Mouse (Mus musculus) gastrocnemius, postnatal 14 days (tissue): ENCODE results near the gene Spata21. TPM values are rescaled to one million over a fixed set of nuclear protein-coding genes. Genes with fewer than 3 reads are reported as not detected.

Experiments
- DNase-seq: peaks from one replicate; pipeline ENCODE4 v3.0.0; 2021; ENCODE audit warnings: mixed read lengths
- intact Hi-C: fragments of 180-260 bp; cut with DNase I; formaldehyde crosslinking; loops from one replicate; pipeline ENCODE4 v1.15.1; 2025; ENCODE audit warnings: low total_unique reads
- total RNA-seq, 2 experiments: library from RNA; stranded (reverse); gene quantifications; 2 replicates each; pipeline ENCODE4 v1.2.3; 2021

Gene Spata21
- total RNA-seq, 2 experiments from 2014 or later = not detected

DNA sequence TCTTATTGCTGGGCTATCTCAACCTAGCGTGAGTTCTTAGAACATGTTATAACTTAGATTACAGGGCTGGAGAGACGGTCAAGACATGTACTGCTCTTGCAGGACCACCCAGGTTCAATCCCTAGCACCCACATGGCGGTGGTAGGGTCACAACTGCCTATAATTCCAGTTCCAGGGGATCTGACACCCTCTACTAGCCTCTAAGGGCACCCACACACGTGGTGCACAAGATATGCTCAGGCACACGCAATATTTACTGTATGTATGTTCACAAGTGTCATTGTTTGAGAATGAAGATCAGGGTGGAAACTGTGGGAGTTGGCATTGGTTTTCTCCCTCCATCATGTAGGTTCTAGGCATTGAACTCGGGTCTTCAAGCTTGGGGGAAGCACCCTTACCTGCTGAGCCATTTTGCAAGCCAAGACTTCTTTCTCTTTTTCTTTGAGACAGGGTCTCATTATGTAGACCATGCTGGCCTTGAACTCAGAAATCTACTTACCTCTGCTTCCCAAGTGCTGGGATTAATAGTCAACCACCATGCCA is 58.4 kb downstream of the Spata21 start:
- no peak for DNase-seq
- intact Hi-C loops = loop anchor here (10.0 kb wide), 2 partner anchors 68 to 118 kb away; partner anchors contain the start of gene Rsg1

DNA sequence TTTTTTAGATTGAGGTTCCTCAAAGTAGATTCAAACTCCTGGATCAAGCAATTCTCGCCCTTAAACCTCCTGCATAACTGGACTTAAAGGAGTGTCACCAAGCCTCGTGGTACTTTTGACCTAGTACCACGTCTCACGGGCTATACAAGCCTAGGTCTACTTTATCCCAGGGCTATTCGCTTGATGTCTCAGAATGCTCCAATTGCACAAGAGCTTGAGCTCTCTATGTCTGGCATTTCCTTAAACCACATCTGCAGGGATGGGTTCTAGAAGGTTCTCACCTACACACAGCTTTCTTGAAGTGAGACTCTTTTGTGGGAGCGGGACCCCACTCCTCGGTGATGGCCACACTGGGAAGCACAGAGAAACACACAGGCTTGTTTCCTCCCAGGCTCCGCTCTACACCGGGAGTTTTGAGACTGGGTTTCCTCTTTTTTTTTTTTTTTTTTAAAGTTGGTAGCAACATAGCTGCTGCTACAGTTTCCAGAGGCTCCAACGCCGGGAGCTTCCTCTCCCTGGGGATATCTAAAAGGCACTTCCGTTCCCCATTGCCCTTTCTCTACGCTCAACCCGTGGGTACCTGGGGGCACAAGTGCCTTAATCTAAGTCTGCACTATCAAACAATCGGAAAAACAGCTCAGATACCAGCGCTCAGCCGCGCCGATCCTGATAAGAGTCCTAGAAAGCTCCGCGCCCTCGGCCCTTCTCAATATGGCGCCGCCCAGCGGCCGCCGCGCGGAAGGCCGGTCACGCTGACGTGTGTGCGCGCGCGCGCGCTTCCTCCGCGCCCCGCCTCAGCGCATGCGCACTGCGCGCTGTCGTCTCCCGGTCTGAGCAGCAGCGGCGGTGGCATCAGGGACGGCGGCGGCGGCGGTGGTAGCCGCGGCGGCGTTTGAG is 59.2 kb downstream of the Spata21 start, which contains the start of gene Fbxo42:
TSS of gene Fbxo42 (plus strand) at position 802 of the 897 bp plus-strand sequence.
- intact Hi-C loops = loop anchor here (10.0 kb wide), 2 partner anchors 67 to 117 kb away; partner anchors contain the start of gene Rsg1
- DNase-seq = peak; percentile 93

DNA sequence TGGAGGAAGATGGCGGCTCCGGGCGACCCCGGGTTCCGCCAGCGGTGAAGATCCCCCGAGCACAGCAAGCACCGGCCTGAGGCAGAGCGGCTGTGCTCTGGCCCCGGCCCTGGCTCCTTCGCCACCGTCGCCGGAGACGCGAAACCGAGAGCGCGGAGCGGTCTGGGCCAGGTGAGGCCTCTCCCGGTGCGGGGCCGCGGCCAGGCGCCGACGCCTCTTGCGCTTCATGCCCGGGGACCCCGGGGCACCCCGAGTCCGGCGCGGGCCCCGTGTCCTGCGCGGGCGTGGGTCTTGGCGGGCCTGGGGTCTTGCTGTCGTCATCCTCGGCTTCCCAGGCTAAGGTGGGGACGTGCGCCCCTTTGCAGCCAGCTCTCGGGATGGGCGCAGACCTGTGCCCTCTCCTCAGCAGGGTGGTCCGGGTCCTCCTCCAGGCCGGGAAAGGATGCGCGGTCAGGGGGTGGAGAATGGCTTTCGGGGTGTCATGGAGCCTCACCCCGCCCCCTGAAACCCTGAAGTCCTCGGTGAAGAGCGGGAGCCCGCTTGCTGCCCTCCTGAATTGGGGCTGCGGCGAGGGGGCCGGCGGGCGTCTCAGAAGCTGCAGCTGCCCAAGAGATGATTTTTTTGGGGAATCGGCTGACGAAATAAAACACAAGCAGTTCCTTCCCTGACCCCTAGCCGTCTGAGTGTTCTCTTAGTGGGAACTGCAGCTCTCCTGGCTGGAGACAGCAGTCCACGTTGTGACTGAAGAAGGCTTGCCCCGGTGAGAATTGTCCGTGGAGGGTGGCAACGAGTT is 60.1 kb downstream of the Spata21 start:
- peak; percentile 36 for DNase-seq
- intact Hi-C loops = loop anchor here (10.0 kb wide), 2 partner anchors 67 to 117 kb away; partner anchors contain the start of gene Rsg1

DNA sequence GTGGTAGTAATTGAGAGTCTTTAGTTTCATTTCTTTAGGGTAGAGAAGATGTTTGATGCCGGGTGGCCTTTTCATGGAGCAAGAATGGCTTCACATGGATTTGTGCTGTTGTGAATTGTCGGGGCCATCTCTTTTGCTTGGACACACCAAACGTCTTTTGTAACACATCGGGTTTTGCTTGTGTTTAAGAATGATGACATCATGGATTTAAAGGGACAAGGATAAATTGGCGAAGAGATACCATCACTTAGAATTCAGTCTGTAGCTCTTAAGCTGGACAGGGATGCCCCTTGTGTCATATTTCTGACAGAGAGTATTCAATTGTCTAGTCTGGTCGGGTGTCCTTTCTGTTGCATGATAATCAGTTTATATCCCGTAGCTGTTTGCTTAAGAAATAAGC is 61.0 kb downstream of the Spata21 start:
- intact Hi-C loops = loop anchor here (10.0 kb wide), 2 partner anchors 66 to 116 kb away; partner anchors contain the start of gene Rsg1

DNA sequence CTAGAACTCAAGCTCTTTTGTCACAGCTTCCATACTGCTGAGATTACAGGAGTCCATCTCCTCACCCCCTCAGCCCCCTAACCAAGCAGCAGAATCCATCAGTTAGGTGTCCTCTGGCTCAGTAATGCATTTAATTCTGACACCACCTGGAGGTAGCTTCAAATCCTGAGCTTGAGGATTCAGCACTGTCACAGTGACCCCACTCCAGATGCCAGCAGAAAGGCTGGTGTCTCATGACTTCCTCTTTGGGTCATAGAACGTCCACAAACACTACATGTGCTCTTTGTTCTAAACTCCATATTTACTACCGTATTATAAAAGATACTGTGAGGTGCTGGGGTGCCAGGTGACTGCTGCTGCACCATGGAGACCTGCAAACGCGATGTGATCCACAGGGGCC is 69.4 kb downstream of the Spata21 start:
- intact Hi-C loops = no loop called here
- DNase-seq = no peak

More for the DNA sequence above, 61.0 kb downstream of the Spata21 start:
- DNase-seq = no peak

DNA sequence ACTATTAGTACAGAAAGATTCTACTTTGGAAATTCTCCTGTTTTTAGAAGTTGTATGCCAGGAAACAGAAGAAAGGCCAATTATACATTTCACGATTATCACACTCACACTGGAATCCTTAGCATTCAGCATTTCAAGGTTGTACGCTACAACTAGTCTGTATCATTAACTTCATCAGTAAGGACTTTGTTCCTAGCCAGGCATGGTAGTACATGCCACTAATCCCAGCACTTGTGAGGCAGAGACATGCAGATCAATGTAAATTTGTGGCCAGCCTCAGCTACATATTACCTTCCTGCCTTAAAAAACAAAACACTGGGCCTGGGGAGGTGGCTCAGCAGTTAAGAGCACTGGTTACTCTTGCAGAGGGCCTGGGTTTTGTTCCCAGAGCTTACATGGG is 70.5 kb downstream of the Spata21 start:
- DNase-seq = no peak
- intact Hi-C loops = no loop called here

DNA sequence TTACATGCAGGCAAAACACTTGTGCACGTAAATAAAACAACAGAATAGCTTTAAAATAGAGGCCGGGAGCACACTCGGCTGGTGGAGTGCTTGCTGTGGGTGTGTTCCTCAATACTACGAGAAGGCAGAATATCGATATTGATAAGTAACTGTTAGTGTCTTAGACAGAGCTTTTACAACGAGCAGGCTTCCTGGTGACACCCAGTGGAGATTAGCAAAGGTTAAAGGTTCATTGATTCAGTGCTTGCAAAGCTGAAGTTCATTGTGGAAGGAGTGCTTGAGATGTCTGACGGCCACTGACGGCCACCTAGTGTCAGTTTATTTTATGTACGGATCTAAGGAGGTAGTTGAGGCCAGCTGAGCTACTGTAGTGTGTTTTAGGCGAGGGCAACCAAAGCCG is 71.0 kb downstream of the Spata21 start:
- DNase-seq = no peak
- intact Hi-C loops = no loop called here

DNA sequence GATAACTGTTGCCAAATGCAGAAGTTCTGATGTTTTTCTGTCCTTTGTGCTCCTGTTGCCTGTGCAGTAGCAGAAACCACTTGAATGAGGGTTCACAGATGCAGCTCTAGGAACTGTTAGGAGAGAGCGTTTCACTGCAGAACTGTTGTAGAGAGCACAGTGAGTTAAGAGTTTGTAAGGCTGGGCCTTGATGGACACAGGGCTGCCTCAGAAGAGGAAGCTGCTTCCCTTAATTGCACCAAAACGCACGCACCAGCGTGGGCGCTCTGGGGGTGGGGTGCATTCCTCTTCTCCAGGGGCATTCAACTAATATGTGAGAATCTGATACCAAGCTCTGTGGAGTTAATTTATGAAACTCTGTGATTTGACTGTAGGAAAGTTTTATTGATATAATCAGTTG is 71.5 kb downstream of the Spata21 start:
- intact Hi-C loops = no loop called here
- DNase-seq = no peak

DNA sequence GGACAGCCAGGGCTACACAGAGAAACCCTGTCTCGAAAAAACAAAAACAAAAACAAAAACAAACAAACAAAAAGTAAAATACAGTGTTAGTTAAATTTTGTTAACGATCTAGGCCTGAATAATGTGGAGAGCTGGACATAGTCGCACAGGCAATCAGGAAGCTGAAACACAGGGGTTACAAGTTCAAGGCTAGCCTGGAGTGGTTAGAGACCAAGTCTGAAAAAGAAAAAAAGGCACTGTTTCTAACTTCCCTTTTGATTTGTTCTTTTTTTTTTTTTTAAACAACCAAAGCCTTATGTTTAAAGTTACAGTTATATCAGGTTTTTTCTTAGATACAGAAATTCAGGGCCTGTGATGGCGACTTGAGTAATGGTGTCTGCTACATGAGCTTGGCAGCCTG is 72.1 kb downstream of the Spata21 start:
- intact Hi-C loops = no loop called here
- no peak for DNase-seq

DNA sequence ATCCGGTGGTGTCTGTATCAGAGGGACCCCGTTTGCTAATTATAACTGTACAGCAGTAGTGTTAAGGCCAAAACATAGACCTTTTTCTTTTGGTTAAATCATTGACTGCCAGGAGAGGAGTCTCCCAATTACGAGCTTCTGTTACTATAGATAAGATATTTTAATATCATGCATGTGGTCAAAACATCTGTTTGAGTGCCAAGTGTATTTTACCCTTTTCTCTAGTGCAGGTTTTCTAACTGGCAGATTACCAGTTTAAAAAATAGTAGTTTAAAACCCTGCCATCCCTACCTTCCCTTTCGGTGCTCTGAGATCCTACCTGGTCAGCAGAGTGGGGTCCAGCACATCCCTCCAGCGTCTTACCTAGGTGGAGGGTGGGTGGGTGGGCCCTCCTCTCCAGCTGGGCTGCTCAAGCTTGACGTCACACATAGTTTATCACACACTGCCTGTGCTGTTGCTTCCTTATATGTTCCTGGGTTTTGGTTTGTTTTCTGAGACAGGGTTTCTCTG is 73.6 kb downstream of the Spata21 start:
- no peak for DNase-seq
- intact Hi-C loops = no loop called here

Other genes with a start within 250 kb of the Spata21 start
- under 1 TPM; 0.07 to 0.08 TPM for gene Padi1, start 242.6 kb upstream of the Spata21 start, total RNA-seq
- 100 to 1,000 TPM; 101 to 150 TPM for gene Padi2, start 182.0 kb upstream of the Spata21 start, total RNA-seq
- gene Sdhb, start 127.1 kb upstream of the Spata21 start, total RNA-seq = 100 to 1,000 TPM; 480 to 609 TPM
- 10 to 100 TPM; 16.1 to 17.0 TPM for gene Atp13a2, start 101.5 kb upstream of the Spata21 start, total RNA-seq
- 10 to 100 TPM; 33.9 to 47.3 TPM for gene Mfap2, start 77.9 kb upstream of the Spata21 start, total RNA-seq
- 1 to 10 TPM; 2.6 to 4.0 TPM for gene Crocc, start 27.8 kb upstream of the Spata21 start, total RNA-seq
- gene Necap2, start 10.0 kb upstream of the Spata21 start, total RNA-seq = 10 to 100 TPM; 19.9 to 21.7 TPM
- gene Szrd1, start 51.4 kb downstream of the Spata21 start, total RNA-seq = 100 to 1,000 TPM; 161 to 166 TPM
- gene Fbxo42, start 59.6 kb downstream of the Spata21 start, total RNA-seq = 10 to 100 TPM in 1 of 2 experiments, 1 to 10 TPM in 1; 9.1 to 10.8 TPM
- under 1 TPM; 0.21 to 0.38 TPM for gene Rsg1, start 125.6 kb downstream of the Spata21 start, total RNA-seq
- 1 to 10 TPM; 1.3 to 1.4 TPM for gene Arhgef19, start 151.2 kb downstream of the Spata21 start, total RNA-seq
- 1 to 10 TPM; 2.9 to 3.7 TPM for gene Epha2, start 212.9 kb downstream of the Spata21 start, total RNA-seq